Mouse (Mus musculus) skeletal muscle tissue, adult 2 months (tissue): ENCODE measurements at regions not wholly inside any gene's neighbourhood (a gene's known extent, or its start where the extent isn't known, plus 50 kb on each side); places are given as distances from the start of the nearest gene placed in this dataset.

Source experiments
- DNase-seq: peaks from one replicate; pipeline ENCODE4 v3.0.0-alpha.2; 2012; ENCODE audit warnings: low read depth, low spot score

- peak; percentile 17 for DNase-seq
Measured at GRCm38 (mm10) chr12:31172451-31173318, 67.9 kb upstream of the Gm6993 start.

- no peak for DNase-seq
Measured at GRCm38 (mm10) chr12:31173512-31173911, 67.1 kb upstream of the Gm6993 start.

DNA sequence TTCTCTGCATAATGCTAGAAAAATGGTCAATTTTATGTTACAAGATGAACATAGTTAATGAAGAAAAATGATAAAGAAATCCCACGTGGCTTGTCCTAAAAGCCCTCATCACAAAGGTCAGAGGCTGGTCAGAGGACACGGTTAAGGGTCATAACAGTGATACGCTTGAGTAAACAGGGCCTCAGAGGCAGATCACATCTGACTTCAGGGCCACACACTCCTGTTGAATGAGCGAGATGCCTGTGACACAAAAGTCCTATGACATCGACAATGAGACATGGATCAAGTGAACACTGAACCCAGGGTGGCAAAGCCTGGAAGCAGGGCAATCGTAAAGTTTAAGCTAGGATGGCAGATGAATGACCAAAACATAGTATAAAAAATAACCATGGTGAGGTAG is 61.0 kb upstream of the Gm6993 start:
- no peak for DNase-seq

- DNase-seq, result no peak
Measured at GRCm38 (mm10) chr12:31183632-31184031, 56.9 kb upstream of the Gm6993 start.

GRCm38 (mm10) chr12:31184217-31184975 is 56.2 kb upstream of the Gm6993 start:
- DNase-seq, result peak; percentile 77

DNA sequence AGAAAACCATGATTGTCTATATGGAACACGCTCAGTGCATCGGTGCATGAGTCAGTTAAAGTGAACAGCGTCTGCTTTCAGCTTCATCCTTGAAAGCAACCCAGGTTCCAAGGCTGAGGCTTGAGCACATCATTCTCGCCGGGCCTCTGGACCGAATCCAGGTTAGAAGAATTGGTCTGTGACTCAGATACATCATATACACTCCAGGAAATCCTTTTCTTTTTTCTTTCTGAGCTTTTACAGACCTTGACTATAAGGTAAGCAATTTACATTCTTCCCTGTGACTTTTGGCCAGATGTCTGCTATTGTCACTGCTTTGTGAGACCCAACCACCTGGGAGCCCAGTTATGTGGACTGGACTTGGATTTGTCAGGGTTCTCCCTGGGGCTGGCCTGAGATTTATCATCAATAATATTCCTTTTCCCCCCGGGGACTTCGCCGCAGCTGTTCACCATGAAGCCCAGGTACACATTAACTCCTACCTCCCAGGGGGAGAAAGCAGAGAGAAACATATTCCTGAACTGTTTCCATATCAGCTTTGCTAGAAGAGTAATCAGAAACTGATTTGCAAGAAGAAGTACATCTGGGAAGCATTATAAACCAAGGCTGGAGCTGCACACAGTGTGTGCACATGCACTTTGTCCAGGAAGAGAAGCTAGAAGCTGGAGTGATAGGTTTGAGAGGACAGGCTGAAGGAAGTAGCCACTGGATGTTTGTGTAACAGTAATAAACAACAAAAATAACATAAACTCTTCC is 55.2 kb upstream of the Gm6993 start:
- peak; percentile 12 for DNase-seq

GRCm38 (mm10) chr12:31185933-31186845 is 54.4 kb upstream of the Gm6993 start:
- no peak for DNase-seq

DNA sequence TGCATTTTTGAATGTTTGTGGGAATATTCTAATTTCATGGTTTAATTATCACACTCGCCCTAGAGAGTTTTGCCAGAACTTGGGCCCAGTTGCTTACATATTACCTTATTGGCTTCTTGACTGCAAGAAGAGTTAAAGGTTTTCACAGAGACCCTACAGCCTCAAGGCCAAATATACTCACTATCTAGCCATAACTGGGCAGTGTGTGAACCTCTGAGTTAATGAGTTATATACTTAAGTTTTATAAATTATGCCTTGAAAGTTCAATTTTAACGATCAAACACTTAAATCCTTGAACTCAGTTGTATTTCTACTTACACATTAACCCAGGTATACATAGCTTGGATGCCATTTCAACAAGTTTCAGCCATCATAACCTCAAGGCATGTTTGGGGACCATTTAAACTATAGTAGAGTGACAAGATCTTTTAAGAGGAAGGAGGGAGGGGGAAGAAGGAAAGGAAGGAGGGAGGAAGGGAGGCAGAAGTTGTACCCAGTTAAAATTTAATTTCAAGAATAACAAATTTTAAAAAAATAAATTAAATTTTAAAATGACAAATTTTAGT is 52.5 kb upstream of the Gm6993 start:
- DNase-seq, result no peak

GRCm38 (mm10) chr12:31190265-31190664 is 50.3 kb upstream of the Gm6993 start:
- no peak for DNase-seq
